Comparison of ENCODE assay signal across 17 mouse cellular contexts in the genomic region with DNA sequence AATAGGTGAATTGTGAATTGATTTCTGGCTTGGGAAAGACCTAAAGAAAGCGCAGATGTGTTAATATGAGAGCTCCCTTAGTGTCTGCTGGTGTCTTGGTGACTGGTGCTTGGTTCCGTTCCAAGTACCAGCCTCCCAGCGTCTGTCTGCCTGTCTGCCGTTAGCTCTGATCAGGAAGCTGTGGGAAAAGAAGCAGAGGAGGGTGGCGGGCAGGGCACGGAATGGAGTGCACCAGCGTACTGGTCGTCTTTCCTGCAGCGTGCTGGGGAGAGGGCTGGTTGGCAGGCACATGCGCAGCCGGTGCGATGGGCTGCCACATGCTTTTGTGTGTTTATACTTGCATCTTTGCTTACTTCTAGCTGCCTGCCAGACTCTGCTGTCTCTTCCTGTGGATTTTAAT. TPM values are rescaled to one million over a fixed set of nuclear protein-coding genes. Genes with fewer than 3 reads are reported as not detected.
DNase-seq lines count a peak whose midpoint lies in the region; ATAC-seq and TF ChIP-seq lines count a peak whose summit lies in the region.
"Had no signal": no experiment of that assay in that cellular context is flagged by ENCODE, and none has a peak within 500 bp of the region (broad histone marks: within the 10 kb centered on the region; RNA-seq: fewer than 3 reads in every experiment).

No protein-coding gene starts in this region.

- no peaks in the 10 kb centered on the region for H3K27me3 ChIP-seq in limb, embryonic 11.5 days (ENCODE audit: control insufficient read depth, insufficient read depth, low read length)
- no peaks in the 10 kb centered on the region for H3K27me3 ChIP-seq in limb, embryonic 10.5 days (ENCODE audit: low read depth, poor library complexity, severe bottlenecking)
- H3K27me3 ChIP-seq: intestine, embryonic 15.5 days; liver, embryonic 13.5 days; megakaryocyte, embryonic 14.5 days had no signal

- H3K36me3 ChIP-seq in limb, embryonic 11.5 days (ENCODE audit: control insufficient read depth, insufficient read depth, low read length) = peaks cover 18% of the 10 kb centered on the region
- peaks cover 88% of the 10 kb centered on the region for H3K36me3 ChIP-seq in limb, embryonic 10.5 days

- TF ChIP-seq POLR2A in olfactory bulb, adult 2 months (IDR thresholded peaks at IDR 0.05; ENCODE audit: insufficient read depth, low read depth, low read length) = no peak

- no peak overlapping the region for H3K27ac ChIP-seq in limb, embryonic 11.5 days (replicated peaks; ENCODE audit: low read depth, low read length)
- H3K27ac ChIP-seq in limb, embryonic 10.5 days = no peak overlapping the region
- no peak overlapping the region for H3K27ac ChIP-seq in olfactory bulb, adult 2 months (ENCODE audit: insufficient read depth, low read depth, low read length)
- H3K27ac ChIP-seq: gastrocnemius, adult 2 months; heart, embryonic 10.5 days; intestine, embryonic 15.5 days; kidney, postnatal 0 days; liver, embryonic 13.5 days had no signal

- no peaks in the 10 kb centered on the region for H3K9me3 ChIP-seq in limb, embryonic 11.5 days (ENCODE audit: control insufficient read depth, low read length)
- H3K9me3 ChIP-seq in limb, embryonic 10.5 days (replicated peaks) = no peaks in the 10 kb centered on the region
- H3K9me3 ChIP-seq: heart, embryonic 10.5 days; intestine, embryonic 15.5 days; liver, embryonic 13.5 days; megakaryocyte, embryonic 14.5 days had no signal

- H3K4me3 ChIP-seq in limb, embryonic 11.5 days (ENCODE audit: low read depth, low read length) = no peak overlapping the region
- no peak overlapping the region for H3K4me3 ChIP-seq in limb, embryonic 10.5 days
- H3K4me3 ChIP-seq in olfactory bulb, adult 2 months (ENCODE audit: insufficient read depth, low read depth, low read length) = peak overlapping the region; percentile 27
- H3K4me3 ChIP-seq: gastrocnemius, adult 2 months; heart, embryonic 10.5 days; intestine, embryonic 15.5 days; liver, embryonic 13.5 days; megakaryocyte, embryonic 14.5 days; myocyte had no signal

- H3K4me2 ChIP-seq in limb, embryonic 11.5 days (ENCODE audit: low read depth, severe bottlenecking) = no peak overlapping the region
- H3K4me2 ChIP-seq: intestine, embryonic 15.5 days; liver, embryonic 13.5 days had no signal

- H3K9ac ChIP-seq in limb, embryonic 11.5 days (ENCODE audit: low read length) = no peak overlapping the region
- H3K9ac ChIP-seq: intestine, embryonic 15.5 days; liver, embryonic 13.5 days had no signal

- TF ChIP-seq CTCF in olfactory bulb, adult 2 months (IDR thresholded peaks at IDR 0.05; ENCODE audit: insufficient read depth, low read depth, low read length) = no peak

- no peak for ATAC-seq in limb, embryonic 11.5 days (ENCODE audit: insufficient number of reproducible peaks, low FRiP score, low TSS enrichment, low read depth)
- peak; percentile 30; the same call in 1 of the 2 replicates for ATAC-seq in erythroblast, adult 5-6 weeks (replicated peaks; ENCODE audit: low FRiP score, poor library complexity, severe bottlenecking)
- ATAC-seq: intestine, embryonic 15.5 days had no signal

- 94% methylated on average over 12 of the region's 12 CpGs for WGBS in limb, embryonic 11.5 days
- WGBS in limb, embryonic 10.5 days = 94% methylated on average over 12 of the region's 12 CpGs
- 29% methylated on average over 12 of the region's 12 CpGs for WGBS in olfactory bulb, adult 2 months

- no peaks in the 10 kb centered on the region for H3K4me1 ChIP-seq in limb, embryonic 11.5 days (ENCODE audit: control insufficient read depth, insufficient read depth, low read length)
- H3K4me1 ChIP-seq in limb, embryonic 10.5 days = no peaks in the 10 kb centered on the region
- peaks cover 3% of the 10 kb centered on the region; the same call in 1 of the 2 replicates for H3K4me1 ChIP-seq in olfactory bulb, adult 2 months (ENCODE audit: control insufficient read depth, insufficient read depth, low read length)
- H3K4me1 ChIP-seq: heart, embryonic 10.5 days; intestine, embryonic 15.5 days; liver, embryonic 13.5 days had no signal

- peak; percentile 22 for DNase-seq in cerebellum, postnatal 14 days
- DNase-seq in cerebellum, postnatal 4 days (ENCODE audit: low spot score in 2 of 2) = no peak
- peak; percentile 7 for DNase-seq in limb, embryonic 11.5 days (ENCODE audit: low spot score)
- DNase-seq in limb, embryonic 10.5 days (ENCODE audit: low spot score) = no peak
- no peak for DNase-seq in thymus, postnatal 25 days
- no peak for DNase-seq in thymus, postnatal 36 days
- DNase-seq: adrenal gland, postnatal 14 days; gastrocnemius, adult 2 months; liver, embryonic 13.5 days; thymus, adult 18-20 months had no signal

RNA-seq across cellular contexts. Expression of a gene that starts 14.6 kb away (rescaled TPM):
- 94.8 and 103 TPM in 2 replicates for polyA plus RNA-seq in limb, embryonic 11.5 days (2014; fragmentation: Nextera tagmentation; extraction: Ambion mirVana)
- 85.2 and 99.4 TPM in 2 replicates for polyA plus RNA-seq in limb, embryonic 10.5 days (2016; fragmentation: Nextera tagmentation; extraction: Ambion mirVana)
- 11.9 and 12.5 TPM in 2 replicates for total RNA-seq in erythroblast, adult 5-6 weeks (2015; ENCODE audit: low replicate concordance)
- 11.4 and 11.5 TPM in 2 replicates for total RNA-seq in erythroblast, adult 5-6 weeks (2017; ENCODE audit: low replicate concordance)
- not detected in 2 replicates for polyA plus RNA-seq in olfactory bulb, adult 2 months (2012; ENCODE audit: insufficient read depth, insufficient read length, low replicate concordance, missing spikeins)

RNA-seq across cellular contexts. Expression of a gene that starts 14.7 kb away (rescaled TPM):
- polyA plus RNA-seq in limb, embryonic 11.5 days (2014; fragmentation: Nextera tagmentation; extraction: Ambion mirVana) = 104 and 109 TPM in 2 replicates
- 89.5 and 104 TPM in 2 replicates for polyA plus RNA-seq in limb, embryonic 10.5 days (2016; fragmentation: Nextera tagmentation; extraction: Ambion mirVana)
- total RNA-seq in erythroblast, adult 5-6 weeks (2015; ENCODE audit: low replicate concordance) = 35.5 and 49.0 TPM in 2 replicates
- total RNA-seq in erythroblast, adult 5-6 weeks (2017; ENCODE audit: low replicate concordance) = 28.9 and 33.7 TPM in 2 replicates
- polyA plus RNA-seq in olfactory bulb, adult 2 months (2012; ENCODE audit: insufficient read depth, insufficient read length, low replicate concordance, missing spikeins) = not detected in 2 replicates

RNA-seq across cellular contexts. Expression of a gene that starts 38.6 kb away (rescaled TPM):
- 24.8 and 29.9 TPM in 2 replicates for polyA plus RNA-seq in limb, embryonic 11.5 days (2014; fragmentation: Nextera tagmentation; extraction: Ambion mirVana)
- polyA plus RNA-seq in limb, embryonic 10.5 days (2016; fragmentation: Nextera tagmentation; extraction: Ambion mirVana) = 20.1 and 21.7 TPM in 2 replicates
- total RNA-seq in erythroblast, adult 5-6 weeks (2015; ENCODE audit: low replicate concordance) = 9.6 and 14.2 TPM in 2 replicates
- 7.3 and 11.7 TPM in 2 replicates for total RNA-seq in erythroblast, adult 5-6 weeks (2017; ENCODE audit: low replicate concordance)
- polyA plus RNA-seq in olfactory bulb, adult 2 months (2012; ENCODE audit: insufficient read depth, insufficient read length, low replicate concordance, missing spikeins) = not detected in 2 replicates

RNA-seq across cellular contexts. Expression of a gene that starts 39.0 kb away (rescaled TPM):
- polyA plus RNA-seq in limb, embryonic 11.5 days (2014; fragmentation: Nextera tagmentation; extraction: Ambion mirVana) = 50.4 and 56.5 TPM in 2 replicates
- polyA plus RNA-seq in limb, embryonic 10.5 days (2016; fragmentation: Nextera tagmentation; extraction: Ambion mirVana) = 46.5 and 47.4 TPM in 2 replicates
- 7.3 and 12.7 TPM in 2 replicates for total RNA-seq in erythroblast, adult 5-6 weeks (2015; ENCODE audit: low replicate concordance)
- 8.9 and 9.8 TPM in 2 replicates for total RNA-seq in erythroblast, adult 5-6 weeks (2017; ENCODE audit: low replicate concordance)
- polyA plus RNA-seq in olfactory bulb, adult 2 months (2012; ENCODE audit: insufficient read depth, insufficient read length, low replicate concordance, missing spikeins) = not detected in 2 replicates

Comparison
In these comparisons a context has a peak if more than half of its experiments do, and no peak if none do; other contexts are left out.
1. DNase-seq: peak in cerebellum, postnatal 14 days (2 of 2) and limb, embryonic 11.5 days (single experiment); none in cerebellum, postnatal 4 days (0 of 2), limb, embryonic 10.5 days (single experiment), thymus, postnatal 25 days (single experiment) and thymus, postnatal 36 days (0 of 2).
2. RNA of a gene that starts 14.6 kb away (polyA plus RNA-seq): 85.2 to 99.4 TPM in limb, embryonic 10.5 days and 94.8 to 103 TPM in limb, embryonic 11.5 days; not detected in olfactory bulb, adult 2 months; every median in the first group is over 10 times any median in the second.